Mouse (Mus musculus): ENCODE data around the gene Ttc16.

GRCm38 (mm10) chr2:32768661-32769285 is 6.7 kb downstream of the Ttc16 start:
- no peak for TF ChIP-seq MYOG (IDR thresholded peaks at IDR 0.05; ENCODE audit: control insufficient read depth, extremely low read depth, insufficient read length)
- TF ChIP-seq CTCF (IDR thresholded peaks at IDR 0.05; ENCODE audit: control insufficient read depth, insufficient read depth, insufficient read length), result no peak
- TF ChIP-seq MAX (IDR thresholded peaks at IDR 0.05), result no peak
- TF ChIP-seq USF1 (IDR thresholded peaks at IDR 0.05; ENCODE audit: low read depth), result no peak
- no peak for TF ChIP-seq CEBPB (IDR thresholded peaks at IDR 0.05; ENCODE audit: low read depth)
- TF ChIP-seq FOSL1 (IDR thresholded peaks at IDR 0.05; ENCODE audit: insufficient read depth, low read length, poor library complexity, severe bottlenecking), result no peak

Data from C2C12 (cell line).